Mouse (Mus musculus) 416B (cell line): ENCODE measurements at regions not wholly inside any gene's neighbourhood (a gene's known extent, or its start where the extent isn't known, plus 50 kb on each side); places are given as distances from the start of the nearest gene placed in this dataset.

Experiments used
- DNase-seq: peaks from one replicate; pipeline ENCODE4 v3.0.0; 2011; ENCODE audit warnings: low read depth

GRCm38 (mm10) chr9:60998086-60998785 is 203.9 kb downstream of the Uaca start:
- DNase-seq: peak; percentile 91

- peak; percentile 100 for DNase-seq
Measured at GRCm38 (mm10) chr9:60999001-60999529, 204.7 kb downstream of the Uaca start.

DNA sequence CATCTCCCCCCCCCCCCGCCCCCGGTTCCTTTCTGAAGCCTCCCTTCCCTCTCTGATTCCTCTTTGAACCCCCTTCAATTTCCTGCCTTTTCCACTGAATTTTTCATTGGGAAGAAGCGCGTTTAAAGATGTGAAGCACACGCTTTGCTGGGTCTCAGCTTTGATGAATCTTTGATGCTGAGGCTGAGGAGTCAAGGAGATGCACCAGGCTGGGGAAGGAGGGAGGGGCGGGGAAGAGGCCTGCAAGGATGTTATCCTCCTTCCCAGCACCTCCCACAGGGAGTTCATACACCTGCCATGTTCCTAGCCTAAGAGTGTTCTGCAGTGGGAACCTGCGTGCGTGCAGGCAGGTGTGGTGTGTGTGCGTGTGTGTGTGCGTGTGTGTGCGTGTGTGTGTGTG is 205.9 kb downstream of the Uaca start:
- DNase-seq: no peak

- no peak for DNase-seq
Measured at GRCm38 (mm10) chr9:61002572-61002971, 208.2 kb downstream of the Uaca start.

DNA sequence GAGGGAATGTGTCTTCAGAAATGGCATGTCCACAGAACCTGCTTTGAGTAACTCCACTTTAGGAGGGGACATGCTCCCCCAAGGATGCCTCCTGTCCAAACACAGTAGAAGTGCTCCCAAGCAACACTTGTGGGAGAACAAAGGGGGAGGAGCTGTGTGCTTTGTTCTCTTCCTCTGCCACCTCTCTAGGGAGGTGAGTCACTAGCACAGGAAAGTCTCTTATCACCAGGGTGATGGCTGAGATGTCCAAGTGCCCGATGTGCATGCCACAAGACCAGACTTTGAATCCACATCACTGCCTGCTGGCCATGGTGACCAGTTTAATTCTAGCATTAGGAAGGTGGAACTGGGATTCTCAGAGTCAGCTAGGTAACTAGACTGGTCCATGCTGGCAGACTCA is 214.1 kb downstream of the Uaca start:
- peak; percentile 67 for DNase-seq

GRCm38 (mm10) chr9:61011066-61011465 is 216.7 kb downstream of the Uaca start:
- DNase-seq: no peak

- DNase-seq: peak; percentile 99
Measured at GRCm38 (mm10) chr9:61012771-61013540, 218.6 kb downstream of the Uaca start.

- no peak for DNase-seq
Measured at GRCm38 (mm10) chr9:61014151-61014550, 219.8 kb downstream of the Uaca start.

DNA sequence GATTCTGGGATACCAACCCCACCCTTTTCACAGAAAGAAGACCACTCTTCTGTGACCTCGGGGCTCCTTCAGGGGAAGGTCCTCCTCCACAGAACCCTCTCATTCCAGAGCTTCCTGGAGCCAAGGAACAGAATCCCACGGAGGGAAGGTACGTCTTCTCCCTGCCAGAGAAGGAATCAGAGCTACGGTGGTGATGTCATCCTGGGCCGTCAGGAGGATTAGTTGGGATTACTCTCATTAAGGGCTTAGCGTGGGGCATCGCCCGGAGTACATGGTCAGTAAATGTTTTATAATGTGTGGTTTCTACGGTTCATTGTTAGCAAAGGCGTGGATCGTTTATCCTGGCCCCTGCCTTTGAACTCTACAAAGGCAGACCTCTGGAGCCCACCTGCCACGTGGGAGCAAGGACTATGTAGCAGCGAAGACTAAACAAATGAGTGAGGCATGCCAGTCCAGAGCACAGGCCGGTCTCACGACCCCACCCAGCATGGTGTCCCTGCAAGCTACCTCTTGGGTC is 221.1 kb downstream of the Uaca start:
- no peak for DNase-seq

DNA sequence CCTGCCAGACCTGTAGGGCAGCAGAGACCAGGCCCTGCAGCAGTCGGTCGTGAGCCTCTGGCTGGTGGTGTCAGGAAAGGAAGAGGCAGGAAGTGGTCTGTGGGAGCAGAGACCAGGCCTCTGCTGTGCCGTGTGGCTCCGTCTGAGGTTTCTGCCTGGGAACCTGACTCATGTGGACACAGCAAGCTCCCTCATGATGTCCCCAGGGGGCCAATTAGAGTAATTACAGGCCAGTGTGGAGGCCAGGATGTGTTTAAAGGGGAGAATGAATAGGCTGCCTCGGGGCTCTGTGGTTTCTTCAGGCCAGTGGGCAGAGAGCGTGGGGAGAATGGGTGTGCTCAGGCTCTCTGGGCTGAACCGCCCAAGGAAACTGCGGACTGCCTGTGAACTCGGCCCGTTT is 222.3 kb downstream of the Uaca start:
- DNase-seq: peak; percentile 96

DNA sequence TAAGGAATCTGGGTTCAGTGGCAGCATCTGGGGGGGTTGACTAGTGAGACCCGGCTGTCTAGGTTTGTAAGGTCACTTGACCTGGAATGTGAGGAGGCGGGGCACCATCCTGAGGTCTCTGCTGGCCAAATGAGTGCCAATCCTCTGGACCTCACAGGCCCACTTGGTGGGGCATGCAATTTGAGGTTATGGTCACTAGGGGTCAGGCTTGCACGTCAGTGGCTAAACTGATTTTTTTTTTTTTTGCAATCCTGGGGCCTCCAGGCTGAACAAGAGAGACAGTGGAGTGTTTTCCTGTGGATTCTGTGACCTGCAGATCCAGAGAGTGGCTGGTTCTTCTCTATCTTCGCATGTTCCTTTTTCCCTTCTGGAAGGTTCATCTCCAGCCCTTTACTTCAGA is 225.6 kb downstream of the Uaca start:
- peak; percentile 62 for DNase-seq

DNA sequence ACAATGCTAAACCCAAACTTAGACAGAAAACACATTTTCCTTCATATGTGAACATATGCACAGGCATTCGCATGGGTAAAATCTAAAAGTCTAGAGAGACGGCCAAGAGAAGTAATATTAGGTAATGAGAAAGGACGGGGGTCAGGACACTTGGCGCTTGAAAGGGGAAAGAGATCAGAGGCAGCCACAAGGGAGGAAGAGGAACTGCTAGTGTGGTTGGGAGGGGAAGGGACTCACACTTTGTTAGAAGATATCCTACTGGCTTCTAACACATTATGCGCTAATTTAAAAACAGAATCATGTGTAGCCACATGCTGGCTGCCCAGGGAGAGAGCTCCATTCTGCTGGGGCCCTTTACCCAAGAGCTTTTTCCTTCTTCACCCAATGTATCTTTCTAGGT is 227.5 kb downstream of the Uaca start:
- DNase-seq: peak; percentile 83

DNA sequence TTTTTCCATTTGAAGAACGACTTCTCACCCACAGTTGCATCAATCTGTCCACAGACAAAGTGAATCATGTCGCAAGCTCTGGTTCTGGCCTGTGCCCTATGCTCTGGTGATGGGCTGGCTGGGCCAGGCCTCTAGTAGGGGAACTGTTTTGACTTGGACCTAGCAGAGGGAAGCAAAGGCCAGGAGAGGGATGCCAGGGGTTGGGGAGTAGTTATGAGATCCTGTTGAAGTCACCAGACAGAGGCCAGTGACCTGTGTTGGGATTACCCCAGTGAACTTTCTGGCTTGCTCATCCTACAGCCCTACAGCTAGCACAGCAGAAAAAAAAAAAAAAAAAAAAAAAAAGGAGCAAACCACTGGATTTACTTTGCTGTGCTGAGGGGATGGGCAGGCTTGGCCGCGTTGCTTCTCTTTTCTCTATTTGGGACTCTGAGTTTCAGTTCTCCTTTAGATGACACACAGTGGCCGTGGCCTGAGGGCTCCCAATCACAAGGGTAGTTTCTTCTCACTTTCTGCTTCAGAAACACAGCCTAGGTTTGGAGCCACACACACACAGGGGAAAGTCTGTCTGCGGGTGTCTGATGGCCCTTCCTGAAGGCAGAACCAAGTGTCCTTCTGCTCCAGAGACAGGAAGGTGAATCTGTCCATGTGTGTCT is 228.2 kb downstream of the Uaca start:
- DNase-seq: peak; percentile 63

DNA sequence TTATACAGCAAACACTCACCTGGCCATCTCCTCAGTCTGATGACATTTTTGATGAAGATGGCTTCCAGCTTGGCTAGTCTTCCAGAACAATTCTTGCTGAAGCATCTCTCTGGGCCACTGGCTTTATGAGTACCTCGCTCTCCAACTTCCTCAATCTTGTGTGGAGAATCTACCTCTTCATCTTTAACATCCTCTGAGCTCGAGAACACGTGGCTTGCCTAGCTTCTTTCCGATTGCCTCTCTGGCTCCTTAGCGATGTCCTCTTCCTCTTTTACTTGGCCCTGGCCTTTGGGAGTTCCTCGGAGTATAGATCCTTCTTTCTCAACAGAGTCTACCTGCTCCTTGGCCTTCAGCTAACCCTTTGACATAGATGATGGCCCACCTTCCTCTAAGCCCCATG is 231.0 kb downstream of the Uaca start:
- no peak for DNase-seq

DNA sequence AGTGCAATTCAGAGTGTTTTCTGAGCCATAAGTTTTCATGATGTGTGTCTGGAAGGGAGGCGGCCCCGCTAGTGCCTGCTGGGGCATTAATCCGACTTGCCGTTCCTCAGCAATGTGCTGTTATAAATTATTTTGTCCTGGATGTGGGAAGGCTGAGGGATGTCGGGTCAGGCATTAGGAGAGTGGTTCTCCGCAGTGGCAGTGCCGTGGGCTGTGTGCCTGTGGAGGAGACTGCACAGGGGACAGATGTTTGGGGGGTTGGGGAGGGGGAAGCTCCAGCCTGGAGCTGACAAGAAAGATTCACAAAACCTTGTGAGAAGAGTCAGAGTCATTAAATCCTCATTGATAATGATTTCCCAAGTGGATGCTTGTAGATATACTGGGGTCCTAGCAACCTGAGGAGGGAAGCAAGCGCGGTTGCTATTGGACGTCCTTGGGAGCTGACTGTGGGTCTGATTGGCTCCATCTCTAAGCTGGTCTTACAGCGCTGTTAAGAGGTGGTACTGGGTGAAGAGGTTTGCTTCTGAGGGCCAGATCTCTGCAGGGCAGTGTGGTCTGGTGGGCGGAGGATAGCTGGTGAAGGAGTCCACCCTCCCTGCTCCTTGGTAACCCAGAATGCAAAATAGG is 234.5 kb downstream of the Uaca start:
- no peak for DNase-seq

DNA sequence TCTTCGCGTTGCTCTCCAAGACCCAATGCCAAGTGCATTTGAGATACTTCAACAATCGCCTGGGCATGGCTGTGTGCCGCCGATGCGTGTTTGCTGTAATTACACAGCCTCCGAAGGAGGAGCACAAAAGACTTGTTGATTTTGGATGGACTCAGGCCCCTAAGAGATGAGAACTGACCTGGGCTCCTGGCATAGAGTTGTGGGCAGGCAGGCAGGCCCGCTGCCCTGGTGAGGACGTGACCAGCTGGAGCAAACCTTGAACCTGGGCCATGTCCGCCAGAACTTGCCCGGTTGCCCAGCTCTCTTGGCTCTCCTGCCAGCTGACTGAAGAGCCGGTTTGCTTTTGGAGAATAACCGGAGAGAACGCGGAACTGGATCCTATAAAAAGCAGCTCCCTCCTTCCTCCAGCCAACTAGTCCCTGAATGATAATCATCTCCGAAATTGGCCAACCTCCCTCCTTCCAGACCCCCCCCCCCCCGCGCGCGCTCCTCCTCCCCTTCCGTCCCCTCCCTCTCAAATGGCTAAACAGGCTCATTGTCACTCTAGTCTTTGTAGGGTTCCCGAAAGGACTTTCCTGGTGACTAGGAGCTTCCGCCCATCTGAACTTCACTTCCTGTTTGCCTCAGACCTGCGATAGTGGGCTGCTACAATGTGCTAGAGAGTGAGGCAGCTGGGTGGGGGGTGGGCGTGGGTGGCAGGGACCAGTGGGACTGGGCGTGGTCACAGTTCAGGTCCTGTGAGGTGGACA is 237.5 kb downstream of the Uaca start:
- no peak for DNase-seq

GRCm38 (mm10) chr9:61032448-61033433 is 238.4 kb downstream of the Uaca start:
- DNase-seq: no peak

- DNase-seq: no peak
Measured at GRCm38 (mm10) chr9:61033593-61033992, 239.3 kb downstream of the Uaca start.

- DNase-seq: peak; percentile 69
Measured at GRCm38 (mm10) chr9:61042063-61042462, 247.7 kb downstream of the Uaca start.

- DNase-seq: peak; percentile 81
Measured at GRCm38 (mm10) chr9:61044983-61045382, 250.6 kb downstream of the Uaca start.
